Mouse (Mus musculus) small intestine, adult 2 months (tissue): ENCODE results near the gene Iqcf1.

Source experiments
- CTCF ChIP-seq: fragments of 200-500 bp; IDR thresholded peaks from 2 replicates; pipeline ENCODE4 v1.5.1; 2012; ENCODE audit warnings: low read depth, mild to moderate bottlenecking, control low read depth, inconsistent platforms, low read length, moderate library complexity, mixed read lengths; ENCODE audit not compliant: insufficient replicate concordance, insufficient read length; ENCODE audit errors: extremely low read depth
- POLR2A ChIP-seq: fragments of 200-500 bp; IDR thresholded peaks from 2 replicates; pipeline ENCODE4 v1.6.1; 2012; ENCODE audit warnings: low read depth, mild to moderate bottlenecking, control low read depth, inconsistent platforms, low read length, moderate library complexity

- TF ChIP-seq CTCF = no peak
- no peak for TF ChIP-seq POLR2A
These were observed 17.1 kb upstream of the Iqcf1 start for GRCm38 (mm10) chr9:106482578-106483115.
